Mouse (Mus musculus): ENCODE data around the gene Ncoa5. TPM values are rescaled to one million over a fixed set of nuclear protein-coding genes. Genes with fewer than 3 reads are reported as not detected.

The Ncoa5 gene
- polyA plus RNA-seq, 1 experiment, result not detected

GRCm38 (mm10) chr2:165073381-165073781 lies 38.7 kb upstream of the Ncoa5 start:
- H3K27ac ChIP-seq (ENCODE audit: insufficient read depth, low read depth, low read length), result no peak overlapping the region
- TF ChIP-seq POLR2A (IDR thresholded peaks at IDR 0.05; ENCODE audit: insufficient read depth, low read depth, low read length) (no peak), CTCF (IDR thresholded peaks at IDR 0.05; ENCODE audit: insufficient read depth, low read depth, low read length) (no peak)
- no peak overlapping the region for H3K4me3 ChIP-seq (ENCODE audit: insufficient read depth, low read depth, low read length)
- peaks cover 51% of the 10 kb centered on the region for H3K4me1 ChIP-seq (ENCODE audit: control insufficient read depth, insufficient read depth, low read length)
- 7% methylated on average over 9 of the region's 9 CpGs for WGBS

DNA sequence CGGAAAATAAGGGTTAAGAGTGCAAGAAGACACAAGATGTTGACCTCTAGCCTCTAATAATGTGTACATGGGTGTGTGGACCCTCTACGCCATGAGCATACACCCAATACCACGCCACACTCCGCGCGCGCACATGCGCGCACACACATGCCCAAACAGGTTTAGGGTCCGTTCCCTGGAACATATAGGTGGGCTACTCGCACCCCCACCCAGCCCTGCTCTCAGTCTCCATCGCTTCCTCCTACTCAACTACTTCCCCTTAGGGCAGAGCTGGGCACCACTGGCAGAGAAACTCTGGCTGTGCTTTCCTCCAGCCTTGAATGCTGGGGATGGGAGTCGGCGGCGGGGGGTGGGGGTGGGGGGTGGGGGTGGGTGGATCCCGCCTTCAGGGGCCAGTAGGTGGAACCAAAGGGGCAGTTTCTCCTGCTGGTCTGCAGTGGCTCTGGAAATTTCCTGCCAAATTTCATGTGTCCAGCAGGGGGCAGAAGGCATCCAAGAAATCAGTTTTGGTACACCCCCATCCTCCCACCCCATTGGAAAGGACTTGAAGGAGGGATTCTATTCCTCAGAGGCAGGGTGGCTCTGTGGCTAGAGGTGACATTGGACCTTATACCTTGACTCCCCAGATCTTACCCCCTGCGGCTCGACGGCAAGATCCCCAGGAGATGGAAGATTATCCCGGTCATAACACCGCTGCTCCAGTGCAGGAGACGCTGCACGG lies 35.6 kb upstream of the Ncoa5 start:
- no peak for TF ChIP-seq POLR2A (IDR thresholded peaks at IDR 0.05; ENCODE audit: insufficient read depth, low read depth, low read length)
- TF ChIP-seq CTCF (IDR thresholded peaks at IDR 0.05; ENCODE audit: insufficient read depth, low read depth, low read length), result no peak; the same call in 1 of the 2 replicates
- WGBS, result 20% methylated on average over 23 of the region's 23 CpGs
- no peak overlapping the region for H3K4me3 ChIP-seq (ENCODE audit: insufficient read depth, low read depth, low read length)
- H3K4me1 ChIP-seq (ENCODE audit: control insufficient read depth, insufficient read depth, low read length), result peaks cover 31% of the 10 kb centered on the region
- H3K27ac ChIP-seq (ENCODE audit: insufficient read depth, low read depth, low read length), result no peak overlapping the region

DNA sequence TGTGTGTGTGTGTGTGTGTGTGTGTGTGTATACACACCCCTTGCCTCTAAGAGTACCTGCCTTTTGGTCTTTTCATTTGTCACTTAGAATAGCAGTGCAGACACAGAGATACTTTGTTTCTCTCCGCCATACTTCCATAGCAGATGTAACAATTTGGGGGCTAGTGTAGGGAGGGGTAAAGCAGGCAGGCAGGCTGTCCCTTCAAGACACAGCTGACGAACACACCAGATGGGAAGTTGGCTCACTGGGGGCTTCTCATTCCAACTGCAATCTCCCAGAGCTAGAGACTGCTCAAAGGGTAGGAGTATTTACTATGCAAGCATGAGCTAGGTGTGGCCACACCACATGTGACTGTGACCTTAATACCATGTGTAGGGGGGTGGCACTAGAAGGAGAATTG lies 34.1 kb upstream of the Ncoa5 start:
- H3K4me1 ChIP-seq (ENCODE audit: control insufficient read depth, insufficient read depth, low read length), result peaks cover 20% of the 10 kb centered on the region
- no peak overlapping the region for H3K27ac ChIP-seq (ENCODE audit: insufficient read depth, low read depth, low read length)
- WGBS, result 77% methylated on average over 2 of the region's 2 CpGs
- H3K4me3 ChIP-seq (ENCODE audit: insufficient read depth, low read depth, low read length), result no peak overlapping the region
- TF ChIP-seq CTCF (IDR thresholded peaks at IDR 0.05; ENCODE audit: insufficient read depth, low read depth, low read length) (no peak), POLR2A (IDR thresholded peaks at IDR 0.05; ENCODE audit: insufficient read depth, low read depth, low read length) (no peak)

- Histone ChIP-seq H3K27ac (ENCODE audit: insufficient read depth, low read depth, low read length) (no peak overlapping the region), H3K4me3 (ENCODE audit: insufficient read depth, low read depth, low read length) (no peak overlapping the region), H3K4me1 (ENCODE audit: control insufficient read depth, insufficient read depth, low read length) (peaks cover 4% of the 10 kb centered on the region; the same call in 1 of the 2 replicates)
- TF ChIP-seq POLR2A (IDR thresholded peaks at IDR 0.05; ENCODE audit: insufficient read depth, low read depth, low read length), result no peak
- no peak for TF ChIP-seq CTCF (IDR thresholded peaks at IDR 0.05; ENCODE audit: insufficient read depth, low read depth, low read length)
- 46% methylated on average over 7 of the region's 7 CpGs for WGBS
Observed at GRCm38 (mm10) chr2:165064489-165064888, 29.8 kb upstream of the Ncoa5 start.

GRCm38 (mm10) chr2:165061638-165062433 lies 27.2 kb upstream of the Ncoa5 start:
- Histone ChIP-seq H3K4me1 (ENCODE audit: control insufficient read depth, insufficient read depth, low read length) (peaks cover 4% of the 10 kb centered on the region; the same call in 1 of the 2 replicates), H3K27ac (ENCODE audit: insufficient read depth, low read depth, low read length) (no peak overlapping the region), H3K4me3 (ENCODE audit: insufficient read depth, low read depth, low read length) (no peak overlapping the region)
- WGBS, result 85% methylated on average over 16 of the region's 16 CpGs
- TF ChIP-seq POLR2A (IDR thresholded peaks at IDR 0.05; ENCODE audit: insufficient read depth, low read depth, low read length) (no peak), CTCF (IDR thresholded peaks at IDR 0.05; ENCODE audit: insufficient read depth, low read depth, low read length) (no peak)

DNA sequence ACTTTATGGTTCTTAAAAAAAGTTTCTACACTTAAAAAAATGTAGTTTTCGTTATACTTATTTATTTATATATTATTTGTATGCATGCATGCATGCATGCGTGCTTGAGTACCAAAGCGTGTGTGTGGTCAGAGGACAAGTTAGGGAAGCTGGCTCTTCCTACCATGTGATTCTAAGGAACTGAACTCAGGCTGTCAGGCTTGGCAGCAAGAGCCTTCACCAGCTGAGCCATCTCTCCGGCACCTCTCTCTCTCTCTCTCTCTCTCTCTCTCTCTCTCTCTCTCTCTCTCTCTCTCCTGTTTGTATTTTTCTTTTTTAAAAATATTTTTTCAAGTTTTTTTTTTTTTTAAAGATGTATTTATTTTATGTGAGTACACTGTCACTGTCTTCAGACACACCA lies 25.3 kb upstream of the Ncoa5 start:
- no peak overlapping the region for H3K4me3 ChIP-seq (ENCODE audit: insufficient read depth, low read depth, low read length)
- no peak overlapping the region for H3K27ac ChIP-seq (ENCODE audit: insufficient read depth, low read depth, low read length)
- TF ChIP-seq POLR2A (IDR thresholded peaks at IDR 0.05; ENCODE audit: insufficient read depth, low read depth, low read length) (no peak), CTCF (IDR thresholded peaks at IDR 0.05; ENCODE audit: insufficient read depth, low read depth, low read length) (no peak)
- WGBS, result 93% methylated on average over 4 of the region's 4 CpGs
- peaks cover 9% of the 10 kb centered on the region for H3K4me1 ChIP-seq (ENCODE audit: control insufficient read depth, insufficient read depth, low read length)

DNA sequence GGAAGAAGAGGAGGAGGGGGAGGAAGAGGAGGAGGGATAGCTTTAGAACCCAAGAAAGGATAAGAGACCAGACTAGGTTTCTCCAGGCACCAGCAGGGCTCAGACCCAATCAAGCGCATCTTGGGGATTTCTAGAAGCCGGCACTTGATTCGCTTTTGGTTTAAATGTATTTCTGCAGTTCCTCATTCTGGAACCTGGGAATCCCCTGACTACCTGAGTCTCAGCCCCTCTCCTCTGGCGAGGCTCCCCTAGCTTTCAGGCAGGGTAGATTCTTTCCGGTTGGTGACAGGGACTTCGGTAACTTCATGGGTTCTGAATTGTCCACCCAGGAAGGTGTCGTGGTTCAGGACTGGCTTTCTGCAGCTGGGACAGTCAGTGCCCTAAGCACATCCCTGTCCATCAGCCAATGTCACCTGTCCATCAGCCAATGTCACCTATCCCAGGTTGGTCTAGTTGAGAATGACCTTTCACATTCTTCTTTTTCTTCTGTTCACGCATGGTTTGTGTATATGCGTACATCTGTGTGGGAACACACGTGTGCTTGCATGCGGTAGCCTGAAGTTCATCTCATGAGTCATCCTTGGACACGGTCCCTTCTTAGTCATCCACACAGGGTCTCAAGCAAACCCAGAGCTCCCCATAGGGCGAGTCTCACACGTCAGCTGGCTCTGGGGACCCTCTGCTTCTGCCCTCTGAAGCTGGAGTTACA lies 21.9 kb upstream of the Ncoa5 start:
- H3K4me3 ChIP-seq (ENCODE audit: insufficient read depth, low read depth, low read length), result no peak overlapping the region
- no peak for TF ChIP-seq POLR2A (IDR thresholded peaks at IDR 0.05; ENCODE audit: insufficient read depth, low read depth, low read length)
- no peak for TF ChIP-seq CTCF (IDR thresholded peaks at IDR 0.05; ENCODE audit: insufficient read depth, low read depth, low read length)
- no peak overlapping the region for H3K27ac ChIP-seq (ENCODE audit: insufficient read depth, low read depth, low read length)
- WGBS, result 80% methylated on average over 14 of the region's 14 CpGs
- H3K4me1 ChIP-seq (ENCODE audit: control insufficient read depth, insufficient read depth, low read length), result peaks cover 10% of the 10 kb centered on the region

GRCm38 (mm10) chr2:165055905-165056304 lies 21.2 kb upstream of the Ncoa5 start:
- no peak overlapping the region for H3K4me3 ChIP-seq (ENCODE audit: insufficient read depth, low read depth, low read length)
- H3K27ac ChIP-seq (ENCODE audit: insufficient read depth, low read depth, low read length), result no peak overlapping the region
- TF ChIP-seq POLR2A (IDR thresholded peaks at IDR 0.05; ENCODE audit: insufficient read depth, low read depth, low read length) (no peak), CTCF (IDR thresholded peaks at IDR 0.05; ENCODE audit: insufficient read depth, low read depth, low read length) (no peak)
- WGBS, result 32% methylated on average over 7 of the region's 7 CpGs
- H3K4me1 ChIP-seq (ENCODE audit: control insufficient read depth, insufficient read depth, low read length), result peaks cover 10% of the 10 kb centered on the region

Data from olfactory bulb, adult 2 months (tissue).